Mouse (Mus musculus) cortical plate, adult 2 months (tissue): ENCODE data around the gene Dhrs3.

Source experiments
- CTCF ChIP-seq: fragments of 200-500 bp; IDR thresholded peaks from 2 replicates; pipeline ENCODE4 v1.5.1; 2011; ENCODE audit warnings: mild to moderate bottlenecking, control low read depth, low read length; ENCODE audit not compliant: insufficient read depth; ENCODE audit errors: extremely low read depth
- POLR2A ChIP-seq: fragments of 200-500 bp; IDR thresholded peaks from 2 replicates; pipeline ENCODE4 v1.6.1; 2011; ENCODE audit warnings: mild to moderate bottlenecking, low read length, control low read depth; ENCODE audit not compliant: insufficient read depth; ENCODE audit errors: extremely low read depth

DNA sequence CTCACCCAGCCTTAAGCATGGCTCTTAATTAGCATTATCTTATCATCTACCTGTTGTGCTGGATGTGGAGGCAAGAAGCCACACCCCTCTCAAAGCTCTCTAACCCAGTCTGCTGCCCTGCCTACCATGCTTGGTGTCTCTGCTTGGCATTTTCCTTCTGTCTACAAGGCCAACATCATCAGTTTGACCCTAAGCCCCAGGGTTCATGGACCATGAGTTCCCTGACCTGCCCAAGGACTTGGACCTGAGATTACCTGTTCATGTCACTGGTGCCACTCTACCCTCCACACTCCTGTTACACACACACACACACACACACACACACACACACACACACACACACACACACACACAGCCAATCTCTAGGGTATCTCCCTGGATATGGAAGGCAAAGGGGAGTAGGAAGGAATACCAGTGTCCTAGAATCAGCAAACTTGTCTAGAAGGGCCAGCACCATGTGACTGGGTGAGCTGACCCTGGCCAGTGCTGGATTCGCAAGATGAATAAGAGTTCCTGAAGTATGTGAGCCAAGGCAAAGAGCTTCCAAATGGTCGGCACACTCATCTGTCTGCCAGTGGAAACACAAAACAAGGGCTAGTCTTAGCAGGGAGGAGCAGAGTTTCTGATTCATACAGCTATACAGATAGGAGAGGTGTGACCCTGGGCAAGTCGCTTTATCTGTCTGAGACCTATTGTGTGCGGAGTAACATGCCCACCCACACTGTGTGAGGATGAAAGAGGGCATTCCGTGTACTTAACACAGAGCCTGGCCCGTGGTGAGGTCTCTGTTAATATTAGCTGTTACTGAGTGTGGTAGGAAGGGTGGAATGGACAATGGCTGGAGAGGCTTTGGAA is 20.9 kb downstream of the Dhrs3 start:
- TF ChIP-seq CTCF: no peak
- no peak for TF ChIP-seq POLR2A
